Mouse (Mus musculus) urinary bladder, adult 18-20 months (tissue): ENCODE results near the gene Aaas.

Source experiments
- DNase-seq, 2 experiments: peaks; one replicate each; pipeline ENCODE4 v3.0.0; 2022; ENCODE audit warnings: low spot score in 2 of 2, mixed read lengths in 2 of 2

Gene Aaas

DNA sequence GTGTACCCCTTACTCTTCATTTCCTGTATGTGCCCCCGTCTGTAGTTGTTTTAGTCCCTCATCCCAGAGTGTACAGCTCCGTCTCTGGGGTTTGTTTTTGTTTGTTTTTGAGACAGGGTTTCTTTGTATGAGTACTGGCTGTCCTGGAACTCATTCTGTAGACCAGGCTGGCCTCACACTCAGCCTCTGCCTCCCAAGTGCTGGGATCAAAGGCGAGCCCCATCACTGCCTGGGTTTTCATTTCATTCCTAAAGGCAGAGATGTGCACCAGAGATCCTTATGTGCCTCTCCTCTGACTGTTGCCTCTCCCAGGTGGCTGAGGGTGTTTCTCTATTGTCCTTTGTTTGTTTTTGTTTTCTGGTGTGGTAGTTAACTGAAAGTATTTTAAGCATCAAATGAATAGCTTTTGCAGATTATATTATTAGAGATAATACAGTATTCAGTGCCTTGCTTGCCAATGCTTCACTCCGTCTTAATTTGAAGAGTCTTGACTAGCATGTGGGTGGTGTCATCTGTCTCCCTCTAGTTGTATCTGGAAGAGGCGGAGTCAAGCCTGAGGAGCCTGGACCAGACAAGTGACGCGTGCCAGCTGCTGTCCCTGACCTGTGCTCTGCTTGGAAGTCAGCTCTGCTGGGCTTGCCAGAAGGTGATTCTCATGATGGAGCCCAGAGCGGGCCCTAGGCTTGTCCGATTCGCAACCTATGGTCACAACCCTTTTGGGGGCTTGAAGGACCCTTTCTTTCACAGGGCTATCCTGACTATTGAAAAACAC lies 40.3 kb downstream of the Aaas start:
- peak in 1 of 2 experiments; percentile 27 for DNase-seq

DNA sequence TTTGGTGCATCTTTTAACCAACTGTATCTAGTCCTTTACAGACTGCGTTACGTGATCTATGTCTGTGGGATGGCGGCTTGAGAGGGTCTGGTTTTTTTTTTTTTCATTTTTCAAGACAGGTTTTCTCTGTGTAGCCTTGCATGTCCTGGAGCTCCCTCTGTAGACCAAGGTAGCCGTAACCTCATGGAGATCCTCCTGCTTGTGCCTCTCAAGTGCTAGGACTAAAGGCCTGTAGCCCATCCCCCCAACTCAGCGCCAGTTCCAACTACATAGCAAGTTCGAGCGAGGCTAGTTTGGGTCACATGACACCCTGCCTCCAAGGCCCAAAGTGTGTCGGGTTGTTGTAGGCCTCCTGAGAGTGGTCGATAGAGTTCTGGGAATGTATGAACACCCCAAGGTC lies 41.9 kb downstream of the Aaas start:
- no peak for DNase-seq

DNA sequence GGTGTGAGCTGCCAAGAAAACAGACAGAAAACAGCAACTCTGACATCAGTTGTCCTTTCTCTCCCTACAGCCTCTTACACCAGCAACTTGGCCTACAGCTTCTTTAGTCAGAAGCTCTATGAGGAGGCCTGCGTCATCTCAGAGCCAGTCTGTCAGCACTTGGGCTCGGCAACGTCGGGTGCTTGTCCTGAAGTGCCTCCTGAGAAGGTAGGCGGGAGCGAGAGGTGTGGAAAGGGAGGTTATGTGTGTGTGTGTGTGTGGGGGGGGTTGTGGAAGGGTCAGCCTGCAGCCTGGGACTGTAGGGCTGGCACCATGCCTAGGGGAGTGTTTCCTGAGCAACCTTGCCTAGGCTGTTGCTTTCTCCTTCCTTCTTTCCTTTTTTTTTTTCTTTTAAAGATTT lies 48.0 kb downstream of the Aaas start:
- DNase-seq = no peak

DNA sequence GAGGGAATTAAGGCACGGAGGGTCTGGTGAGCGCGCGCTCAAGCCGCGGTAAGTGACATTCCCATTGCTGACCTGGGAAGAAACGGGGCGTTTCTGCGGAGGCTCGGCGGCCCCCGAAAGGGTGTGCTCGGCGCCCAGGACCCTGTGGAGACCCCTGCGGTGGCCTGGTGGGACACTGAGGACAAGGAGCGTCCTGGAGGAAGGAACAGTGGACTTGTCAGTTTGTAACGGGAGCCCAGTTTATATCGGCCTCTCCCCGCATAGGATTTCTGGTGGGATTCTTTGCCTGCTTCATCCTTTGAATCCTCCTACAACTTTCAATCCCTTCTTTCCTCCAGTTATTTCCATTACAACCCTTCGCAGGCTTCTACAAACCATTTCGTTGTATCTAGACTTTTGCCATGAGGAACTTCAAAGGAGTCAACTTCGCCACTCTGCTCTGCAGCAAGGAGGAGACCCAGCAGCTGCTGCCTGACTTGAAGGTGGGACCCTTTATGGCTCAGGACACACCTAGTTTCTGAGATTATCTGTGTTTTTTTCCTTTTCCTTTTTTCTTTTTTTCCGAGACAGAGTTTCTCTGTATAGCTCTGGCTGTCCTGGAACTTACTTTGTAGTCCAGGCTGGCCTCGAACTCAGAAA lies 54.1 kb downstream of the Aaas start:
- DNase-seq = no peak

DNA sequence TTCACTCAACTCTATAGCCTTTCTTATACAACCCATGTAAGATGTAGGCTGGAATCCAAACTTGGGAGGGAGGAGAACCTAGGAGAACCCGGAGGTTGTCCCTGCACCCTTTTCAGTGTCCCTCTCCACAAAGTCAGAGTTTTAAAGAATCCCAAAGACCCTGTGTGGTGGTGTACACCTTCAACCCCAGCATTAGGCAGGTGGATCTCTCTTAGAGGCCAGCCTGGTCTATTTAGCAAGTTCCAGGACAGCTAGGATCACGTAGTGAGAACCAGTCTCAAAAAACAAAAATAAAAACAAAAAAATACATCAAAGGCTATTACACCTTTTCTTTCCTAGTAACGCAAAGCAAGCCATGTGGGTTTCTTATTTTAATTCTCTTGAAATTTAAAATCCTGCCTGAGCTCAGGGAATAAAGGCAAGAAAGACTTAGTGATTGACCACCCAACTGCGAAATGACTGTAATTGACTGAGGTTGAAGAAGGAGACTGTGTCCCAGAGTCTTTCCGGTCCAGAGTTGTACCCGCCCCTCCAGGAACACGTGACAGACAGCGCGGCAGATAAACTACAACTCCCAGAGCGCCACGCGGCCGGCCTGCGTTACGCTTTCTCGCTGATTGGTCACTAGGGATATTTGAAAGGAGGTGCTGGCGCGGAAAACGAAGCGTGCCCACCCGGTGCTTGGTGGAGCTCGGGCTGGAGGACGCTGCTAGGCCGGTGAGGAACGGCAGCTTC lies 54.8 kb downstream of the Aaas start, which contains the start of gene Espl1:
Gene Espl1 (plus strand): TSS at position 634 of the 735 bp plus-strand sequence.
- DNase-seq = peak; percentile 89 to 92
